Mouse (Mus musculus) liver, postnatal 0 days (tissue): ENCODE measurements around the gene Gm17657.

Source experiments
- CTCF ChIP-seq: sonication (generic); IDR thresholded peaks from 2 replicates; pipeline ENCODE4 v1.5.1; 2016; ENCODE audit warnings: antibody characterized with exemption, low read depth
- EP300 ChIP-seq: IDR thresholded peaks from 2 replicates; pipeline ENCODE4 v1.6.1; 2016; ENCODE audit warnings: antibody characterized with exemption, low read depth, mild to moderate bottlenecking

DNA sequence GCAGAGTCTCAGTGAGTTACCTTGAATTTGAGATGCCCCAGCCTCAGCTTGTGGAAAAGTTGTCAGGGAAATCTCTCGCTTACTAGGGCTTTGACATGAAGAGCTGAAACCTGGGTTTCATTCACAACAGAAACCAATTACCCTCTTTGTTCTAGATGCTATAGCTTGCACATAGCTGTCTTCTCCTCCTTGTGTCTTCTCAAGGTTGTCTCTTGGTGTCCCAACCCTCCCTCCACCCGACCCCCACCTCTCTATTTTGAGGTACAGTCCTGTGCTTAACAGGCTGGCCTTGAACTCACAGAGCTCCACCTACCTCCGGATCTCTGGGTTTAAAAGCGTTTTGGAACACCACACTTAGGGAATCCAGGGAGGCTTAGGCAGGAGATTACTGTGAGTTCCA is 73.0 kb downstream of the Gm17657 start:
- TF ChIP-seq EP300 (no peak), CTCF (no peak)
